Mouse (Mus musculus) lung, embryonic 14.5 days (tissue): ENCODE results near the gene Gm44965. TPM values are rescaled to one million over a fixed set of nuclear protein-coding genes. Genes with fewer than 3 reads are reported as not detected.

Experiments used
- ATAC-seq: fragments of 200-750 bp; cut with Nextera tagmentation; 2 replicates; pipeline ENCODE4 v1.8.0; 2017; ENCODE audit warnings: mild to moderate bottlenecking, moderate TSS enrichment, moderate library complexity; ENCODE audit not compliant: insufficient read depth
- DNase-seq: peaks from one replicate; pipeline ENCODE4 v3.0.0-alpha.2; 2015
- H3K27ac ChIP-seq: fragments of 300-500 bp; sonication (generic); 2 replicates; pipeline ENCODE4 v1.5.1; 2014; ENCODE audit warnings: low read depth, mild to moderate bottlenecking, moderate library complexity
- H3K27me3 ChIP-seq: fragments of 300-500 bp; sonication (generic); 2 replicates; pipeline ENCODE4 v1.6.1; 2014; ENCODE audit warnings: low read length, control low read depth; ENCODE audit not compliant: insufficient read depth
- H3K36me3 ChIP-seq: fragments of 300-500 bp; sonication (generic); 2 replicates; pipeline ENCODE4 v1.6.1; 2014; ENCODE audit warnings: control low read depth; ENCODE audit not compliant: insufficient read depth
- H3K4me1 ChIP-seq: fragments of 300-500 bp; sonication (generic); 2 replicates; pipeline ENCODE4 v1.6.1; 2014; ENCODE audit warnings: antibody characterized with exemption, control low read depth; ENCODE audit not compliant: insufficient read depth
- H3K4me2 ChIP-seq: fragments of 300-500 bp; sonication (generic); 2 replicates; pipeline ENCODE4 v1.6.1; 2014; ENCODE audit warnings: mild to moderate bottlenecking
- H3K4me3 ChIP-seq: fragments of 300-500 bp; sonication (generic); 2 replicates; pipeline ENCODE4 v1.5.1; 2014; ENCODE audit warnings: low read depth, low read length
- H3K9ac ChIP-seq: fragments of 300-500 bp; sonication (generic); 2 replicates; pipeline ENCODE4 v1.6.1; 2014
- H3K9me3 ChIP-seq: fragments of 300-500 bp; sonication (generic); 2 replicates; pipeline ENCODE4 v1.6.1; 2016; ENCODE audit warnings: low read depth, low read length, control low read depth
- CTCF ChIP-seq: IDR thresholded peaks from 2 replicates; pipeline ENCODE4 v1.5.1; 2016; ENCODE audit warnings: antibody characterized with exemption, low read depth
- WGBS: fragments of 180-500 bp; shearing (Covaris S2); extraction: QIAGEN DNeasy Blood & Tissue Kit; methylation state at CpG from one replicate; pipeline ENCODE4 v1.1.7; 2014; 5-methylcytosine and 5-hydroxymethylcytosine counted together
- polyA plus RNA-seq: library from polyadenylated mRNA; unstranded; fragments of >200 nt; fragmentation: Nextera tagmentation; extraction: Ambion mirVana; gene quantifications from 2 replicates; pipeline ENCODE4 v1.2.1, GENCODE M21; 2014

Gene Gm44965
- polyA plus RNA-seq, 1 experiment from 2014 or later: not detected

GRCm38 (mm10) chr6:48596545-48597232 is 2.9 kb downstream of the Gm44965 start:
- no peak for ATAC-seq
- WGBS: 94% methylated on average over 45 of the region's 45 CpGs
- no peak overlapping the region for H3K4me2 ChIP-seq
- no peak for TF ChIP-seq CTCF
- H3K4me3 ChIP-seq: no peak overlapping the region
- no peak overlapping the region for H3K9ac ChIP-seq
- peaks cover 10% of the 10 kb centered on the region; the same call in 1 of the 2 replicates for H3K4me1 ChIP-seq
- DNase-seq: no peak
- no peaks in the 10 kb centered on the region for H3K27me3 ChIP-seq
- peaks cover 24% of the 10 kb centered on the region for H3K9me3 ChIP-seq
- peaks cover 51% of the 10 kb centered on the region for H3K36me3 ChIP-seq
- no peak overlapping the region for H3K27ac ChIP-seq

- no peak for ATAC-seq
- Histone ChIP-seq H3K4me3 (no peak overlapping the region), H3K9me3 (peaks cover 24% of the 10 kb centered on the region), H3K4me2 (no peak overlapping the region), H3K27ac (no peak overlapping the region), H3K36me3 (peaks cover 51% of the 10 kb centered on the region), H3K27me3 (no peaks in the 10 kb centered on the region), H3K9ac (no peak overlapping the region), H3K4me1 (peaks cover 10% of the 10 kb centered on the region; the same call in 1 of the 2 replicates)
- no peak for TF ChIP-seq CTCF
- DNase-seq: no peak
- WGBS: 94% methylated on average over 27 of the region's 27 CpGs
These were observed 3.5 kb downstream of the Gm44965 start for GRCm38 (mm10) chr6:48597233-48597625.

GRCm38 (mm10) chr6:48600594-48600993 is 6.9 kb downstream of the Gm44965 start:
- no peaks in the 10 kb centered on the region for H3K27me3 ChIP-seq
- DNase-seq (no peak), ATAC-seq (no peak)
- no peak overlapping the region for H3K9ac ChIP-seq
- 91% methylated on average over 1 of the region's 1 CpGs for WGBS
- peaks cover 3% of the 10 kb centered on the region for H3K4me1 ChIP-seq
- H3K27ac ChIP-seq: no peak overlapping the region
- no peak overlapping the region for H3K4me2 ChIP-seq
- H3K9me3 ChIP-seq: peaks cover 24% of the 10 kb centered on the region
- no peak overlapping the region for H3K4me3 ChIP-seq
- TF ChIP-seq CTCF: no peak
- peaks cover 46% of the 10 kb centered on the region for H3K36me3 ChIP-seq

- WGBS: 4% methylated on average over 42 of the region's 42 CpGs
These were observed 7.7 kb downstream of the Gm44965 start, which contains the start of gene Zfp775 for GRCm38 (mm10) chr6:48601271-48602079. Zfp775 (plus strand) TSS chr6:48602063.

GRCm38 (mm10) chr6:48602080-48602741 is 8.5 kb downstream of the Gm44965 start:
- Histone ChIP-seq H3K9ac (peak overlapping the region; percentile 83), H3K27ac (peak overlapping the region; percentile 67), H3K4me3 (peak overlapping the region; percentile 76), H3K9me3 (peaks cover 11% of the 10 kb centered on the region), H3K4me2 (peak overlapping the region; percentile 94), H3K36me3 (peaks cover 30% of the 10 kb centered on the region), H3K4me1 (peaks cover 3% of the 10 kb centered on the region), H3K27me3 (no peaks in the 10 kb centered on the region)
- WGBS: 1% methylated on average over 28 of the region's 28 CpGs
- peak; percentile 73 for ATAC-seq
- TF ChIP-seq CTCF: no peak
- DNase-seq: peak; percentile 52

More at GRCm38 (mm10) chr6:48601271-48602079, 7.7 kb downstream of the Gm44965 start, which contains the start of gene Zfp775:
- ATAC-seq: peak; percentile 99
- H3K4me3 ChIP-seq: peak within 1 kb of the TSS; percentile 76
- H3K36me3 ChIP-seq: peaks cover 38% of the 10 kb centered on the region
- H3K4me1 ChIP-seq: peaks cover 3% of the 10 kb centered on the region
- peak within 1 kb of the TSS; percentile 94 for H3K4me2 ChIP-seq
- peaks cover 18% of the 10 kb centered on the region for H3K9me3 ChIP-seq
- H3K27me3 ChIP-seq: no peaks in the 10 kb centered on the region
- TF ChIP-seq CTCF: peak; percentile 17; the same call in 1 of the 2 replicates
- DNase-seq: peak; percentile 98
- peak within 1 kb of the TSS; percentile 83 for H3K9ac ChIP-seq
- peak within 1 kb of the TSS; percentile 67 for H3K27ac ChIP-seq

- Histone ChIP-seq H3K9me3 (no peaks in the 10 kb centered on the region), H3K27me3 (no peaks in the 10 kb centered on the region), H3K4me2 (no peak overlapping the region), H3K9ac (no peak overlapping the region), H3K27ac (no peak overlapping the region), H3K36me3 (no peaks in the 10 kb centered on the region), H3K4me3 (no peak overlapping the region), H3K4me1 (no peaks in the 10 kb centered on the region)
- WGBS: 63% methylated on average over 2 of the region's 2 CpGs
- no peak for TF ChIP-seq CTCF
- ATAC-seq: no peak
- DNase-seq: no peak
These were observed 14.4 kb downstream of the Gm44965 start for GRCm38 (mm10) chr6:48608124-48608523.
